Comparison of ENCODE assay signal across 13 mouse cellular contexts in the genomic region with DNA sequence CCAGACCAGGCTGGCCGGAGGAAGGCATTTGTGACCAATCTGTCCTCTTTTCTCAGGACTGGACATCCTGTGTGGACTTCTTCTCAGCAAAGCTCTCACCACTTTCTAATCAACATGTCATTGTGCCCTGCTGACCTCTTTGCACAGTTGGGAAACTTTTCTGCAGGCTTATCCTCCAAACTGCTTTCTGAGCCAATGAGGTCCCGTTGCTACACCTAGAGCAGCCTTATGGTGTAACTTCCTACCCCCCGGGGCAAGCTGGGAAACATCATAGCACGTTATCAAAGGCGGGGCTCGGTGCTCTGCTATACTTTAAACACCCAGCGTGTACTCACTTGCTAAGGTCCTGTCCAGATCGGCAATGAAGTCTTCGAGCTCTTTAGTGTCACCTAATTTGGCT. TPM values are rescaled to one million over a fixed set of nuclear protein-coding genes. Genes with fewer than 3 reads are reported as not detected.
DNase-seq lines count a peak whose midpoint lies in the region; ATAC-seq and TF ChIP-seq lines count a peak whose summit lies in the region.
"Had no signal": no experiment of that assay in that cellular context is flagged by ENCODE, and none has a peak within 500 bp of the region (broad histone marks: within the 10 kb centered on the region; RNA-seq: fewer than 3 reads in every experiment).

No protein-coding gene starts in this region.

- peaks cover 10% of the 10 kb centered on the region for H3K36me3 ChIP-seq in forebrain, embryonic 13.5 days (ENCODE audit: poor library complexity, severe bottlenecking)
- H3K36me3 ChIP-seq in forebrain, embryonic 11.5 days (ENCODE audit: control insufficient read depth, insufficient read depth, low read length), result no peaks in the 10 kb centered on the region; the same call in 1 of the 2 replicates
- no peaks in the 10 kb centered on the region for H3K36me3 ChIP-seq in lung, embryonic 14.5 days (ENCODE audit: insufficient read depth)
- H3K36me3 ChIP-seq in embryonic facial prominence, embryonic 10.5 days (replicated peaks), result no peaks in the 10 kb centered on the region; the same call in 1 of the 2 replicates
- H3K36me3 ChIP-seq in liver, embryonic 15.5 days (replicated peaks), result peaks cover 72% of the 10 kb centered on the region
- no peaks in the 10 kb centered on the region for H3K36me3 ChIP-seq in forebrain, embryonic 16.5 days (ENCODE audit: control insufficient read depth, insufficient read depth)
- H3K36me3 ChIP-seq: forebrain, embryonic 15.5 days; kidney, embryonic 15.5 days; lung, embryonic 15.5 days had no signal

- H3K4me2 ChIP-seq in forebrain, embryonic 13.5 days, result no peak overlapping the region
- no peak overlapping the region for H3K4me2 ChIP-seq in forebrain, embryonic 11.5 days (ENCODE audit: low read depth, low read length, severe bottlenecking)
- peak overlapping the region; percentile 13; the same call in 1 of the 2 replicates for H3K4me2 ChIP-seq in lung, embryonic 14.5 days
- H3K4me2 ChIP-seq in liver, embryonic 15.5 days, result peak overlapping the region; percentile 29
- H3K4me2 ChIP-seq in forebrain, embryonic 16.5 days (ENCODE audit: low read length), result no peak overlapping the region
- H3K4me2 ChIP-seq: kidney, embryonic 15.5 days; lung, embryonic 15.5 days had no signal

- no peak overlapping the region for H3K4me3 ChIP-seq in forebrain, embryonic 13.5 days
- H3K4me3 ChIP-seq in forebrain, embryonic 11.5 days (ENCODE audit: low read depth, low read length), result no peak overlapping the region
- no peak overlapping the region for H3K4me3 ChIP-seq in lung, embryonic 14.5 days (ENCODE audit: low read depth, low read length)
- no peak overlapping the region for H3K4me3 ChIP-seq in embryonic facial prominence, embryonic 10.5 days
- H3K4me3 ChIP-seq in liver, embryonic 15.5 days (replicated peaks), result no peak overlapping the region
- no peak overlapping the region for H3K4me3 ChIP-seq in forebrain, embryonic 16.5 days (replicated peaks; ENCODE audit: low read length)
- H3K4me3 ChIP-seq: forebrain, embryonic 15.5 days; kidney, embryonic 15.5 days; lung, embryonic 15.5 days had no signal

- no peak for TF ChIP-seq CTCF in lung, embryonic 14.5 days (IDR thresholded peaks at IDR 0.05; ENCODE audit: low read depth)

- no peaks in the 10 kb centered on the region for H3K9me3 ChIP-seq in forebrain, embryonic 13.5 days (replicated peaks)
- no peaks in the 10 kb centered on the region for H3K9me3 ChIP-seq in forebrain, embryonic 11.5 days (ENCODE audit: control insufficient read depth, low read length)
- H3K9me3 ChIP-seq in lung, embryonic 14.5 days (ENCODE audit: low read depth, low read length), result no peaks in the 10 kb centered on the region
- no peaks in the 10 kb centered on the region for H3K9me3 ChIP-seq in embryonic facial prominence, embryonic 10.5 days
- no peaks in the 10 kb centered on the region for H3K9me3 ChIP-seq in liver, embryonic 15.5 days (replicated peaks)
- H3K9me3 ChIP-seq in forebrain, embryonic 16.5 days (ENCODE audit: control insufficient read depth, low read length), result no peaks in the 10 kb centered on the region
- H3K9me3 ChIP-seq: forebrain, embryonic 15.5 days; kidney, embryonic 15.5 days; lung, embryonic 15.5 days had no signal

- H3K4me1 ChIP-seq in forebrain, embryonic 13.5 days, result peaks cover 52% of the 10 kb centered on the region
- peaks cover 24% of the 10 kb centered on the region for H3K4me1 ChIP-seq in forebrain, embryonic 11.5 days (replicated peaks; ENCODE audit: control insufficient read depth, insufficient read depth, low read length)
- peaks cover 5% of the 10 kb centered on the region; the same call in 1 of the 2 replicates for H3K4me1 ChIP-seq in lung, embryonic 14.5 days (ENCODE audit: insufficient read depth)
- peaks cover 51% of the 10 kb centered on the region for H3K4me1 ChIP-seq in embryonic facial prominence, embryonic 10.5 days
- H3K4me1 ChIP-seq in liver, embryonic 15.5 days (replicated peaks), result peaks cover 54% of the 10 kb centered on the region
- peaks cover 36% of the 10 kb centered on the region for H3K4me1 ChIP-seq in forebrain, embryonic 16.5 days (replicated peaks; ENCODE audit: control insufficient read depth, insufficient read depth, low read length)

- 44% methylated on average over 9 of the region's 9 CpGs for WGBS in forebrain, embryonic 13.5 days
- 39% methylated on average over 9 of the region's 9 CpGs for WGBS in forebrain, embryonic 11.5 days
- whole genome bisulfite sequencing in lung, embryonic 14.5 days, result 22% methylated on average over 9 of the region's 9 CpGs
- 33% methylated on average over 9 of the region's 9 CpGs for WGBS in embryonic facial prominence, embryonic 10.5 days
- 26% methylated on average over 9 of the region's 9 CpGs for WGBS in liver, embryonic 15.5 days (ENCODE audit: insufficient replicate concordance)
- 40% methylated on average over 9 of the region's 9 CpGs for WGBS in forebrain, embryonic 16.5 days

- H3K27me3 ChIP-seq in forebrain, embryonic 13.5 days, result no peaks in the 10 kb centered on the region
- H3K27me3 ChIP-seq in forebrain, embryonic 11.5 days (ENCODE audit: control insufficient read depth, insufficient read depth, low read length), result no peaks in the 10 kb centered on the region
- H3K27me3 ChIP-seq in lung, embryonic 14.5 days (ENCODE audit: insufficient read depth, low read length), result no peaks in the 10 kb centered on the region
- H3K27me3 ChIP-seq in embryonic facial prominence, embryonic 10.5 days (replicated peaks; ENCODE audit: low read depth, poor library complexity, severe bottlenecking), result 0 out of 2 replicates have a peak, but pooled peaks cover 7% of the 10 kb centered on the region
- H3K27me3 ChIP-seq in liver, embryonic 15.5 days, result no peaks in the 10 kb centered on the region
- no peaks in the 10 kb centered on the region for H3K27me3 ChIP-seq in forebrain, embryonic 16.5 days (replicated peaks; ENCODE audit: control insufficient read depth, insufficient read depth, low read length)
- H3K27me3 ChIP-seq: forebrain, embryonic 15.5 days; kidney, embryonic 15.5 days; lung, embryonic 15.5 days had no signal

- no peak overlapping the region for H3K9ac ChIP-seq in forebrain, embryonic 13.5 days
- no peak overlapping the region for H3K9ac ChIP-seq in forebrain, embryonic 11.5 days (ENCODE audit: low read length)
- no peak overlapping the region for H3K9ac ChIP-seq in lung, embryonic 14.5 days
- no peak overlapping the region for H3K9ac ChIP-seq in liver, embryonic 15.5 days
- no peak overlapping the region for H3K9ac ChIP-seq in forebrain, embryonic 16.5 days (replicated peaks; ENCODE audit: low read depth, low read length)
- H3K9ac ChIP-seq: forebrain, embryonic 15.5 days; kidney, embryonic 15.5 days; lung, embryonic 15.5 days had no signal

- no peak for DNase-seq in forebrain, embryonic 11.5 days (ENCODE audit: low spot score)
- peak; percentile 42 for DNase-seq in lung, embryonic 14.5 days
- no peak for DNase-seq in lung, postnatal 14 days
- DNase-seq in embryonic facial prominence, embryonic 10.5 days (ENCODE audit: low spot score), result peak; percentile 27
- DNase-seq in right cerebral cortex, postnatal 36 days (ENCODE audit: low spot score in 2 of 2), result no peak

- 0 out of 2 replicates have a peak overlapping the region, but pooled peaks have one; percentile 19 for H3K27ac ChIP-seq in forebrain, embryonic 13.5 days
- no peak overlapping the region for H3K27ac ChIP-seq in forebrain, embryonic 11.5 days (ENCODE audit: low read depth, low read length)
- no peak overlapping the region for H3K27ac ChIP-seq in lung, embryonic 14.5 days (ENCODE audit: low read depth)
- 0 out of 2 replicates have a peak overlapping the region, but pooled peaks have one; percentile 49 for H3K27ac ChIP-seq in embryonic facial prominence, embryonic 10.5 days (replicated peaks)
- peak overlapping the region; percentile 66 for H3K27ac ChIP-seq in liver, embryonic 15.5 days (replicated peaks)
- no peak overlapping the region for H3K27ac ChIP-seq in forebrain, embryonic 16.5 days (ENCODE audit: low read length)
- H3K27ac ChIP-seq: kidney, embryonic 15.5 days; lung, embryonic 15.5 days had no signal

- no peak for ATAC-seq in forebrain, embryonic 13.5 days
- no peak; the same call in 1 of the 2 replicates for ATAC-seq in forebrain, embryonic 11.5 days (replicated peaks; ENCODE audit: low FRiP score)
- no peak for ATAC-seq in lung, embryonic 14.5 days (ENCODE audit: insufficient read depth)
- ATAC-seq in liver, embryonic 15.5 days (ENCODE audit: insufficient read depth), result no peak
- ATAC-seq in forebrain, embryonic 16.5 days, result no peak

RNA-seq across cellular contexts. Expression of a gene that starts 11.5 kb away (rescaled TPM):
- polyA plus RNA-seq in forebrain, embryonic 13.5 days (2015; fragmentation: Nextera tagmentation; extraction: Ambion mirVana), result 78.3 and 106 TPM in 2 replicates
- polyA plus RNA-seq in forebrain, embryonic 11.5 days (2014; fragmentation: Nextera tagmentation; extraction: Ambion mirVana), result 72.4 and 75.8 TPM in 2 replicates
- polyA plus RNA-seq in lung, embryonic 14.5 days (2014; fragmentation: Nextera tagmentation; extraction: Ambion mirVana), result 137 and 142 TPM in 2 replicates
- 30.3 and 48.2 TPM in 2 replicates for polyA plus RNA-seq in embryonic facial prominence, embryonic 10.5 days (2016; fragmentation: Nextera tagmentation; extraction: Ambion mirVana)
- polyA plus RNA-seq in liver, embryonic 15.5 days (2015; fragmentation: Nextera tagmentation; extraction: Ambion mirVana), result 291 and 294 TPM in 2 replicates
- polyA plus RNA-seq in forebrain, embryonic 16.5 days (2015; fragmentation: Nextera tagmentation; extraction: Ambion mirVana), result 58.0 and 62.8 TPM in 2 replicates

RNA-seq across cellular contexts. Expression of a gene that starts 42.7 kb away (rescaled TPM):
- polyA plus RNA-seq in forebrain, embryonic 13.5 days (2015; fragmentation: Nextera tagmentation; extraction: Ambion mirVana), result not detected in 2 replicates
- not detected in 2 replicates for polyA plus RNA-seq in forebrain, embryonic 11.5 days (2014; fragmentation: Nextera tagmentation; extraction: Ambion mirVana)
- polyA plus RNA-seq in lung, embryonic 14.5 days (2014; fragmentation: Nextera tagmentation; extraction: Ambion mirVana), result not detected in 2 replicates
- polyA plus RNA-seq in embryonic facial prominence, embryonic 10.5 days (2016; fragmentation: Nextera tagmentation; extraction: Ambion mirVana), result not detected in 2 replicates
- not detected in 2 replicates for polyA plus RNA-seq in liver, embryonic 15.5 days (2015; fragmentation: Nextera tagmentation; extraction: Ambion mirVana)
- not detected in 2 replicates for polyA plus RNA-seq in forebrain, embryonic 16.5 days (2015; fragmentation: Nextera tagmentation; extraction: Ambion mirVana)
- polyA plus RNA-seq: C2C12; forebrain, embryonic 15.5 days; hindbrain, embryonic 11.5 days; lung, embryonic 15.5 days had no signal

Comparison
In these comparisons a context has a peak if more than half of its experiments do, and no peak if none do; other contexts are left out.
1. H3K27ac ChIP-seq: peak in forebrain, embryonic 13.5 days (single experiment), embryonic facial prominence, embryonic 10.5 days (single experiment) and liver, embryonic 15.5 days (single experiment); none in forebrain, embryonic 11.5 days (single experiment), lung, embryonic 14.5 days (single experiment) and forebrain, embryonic 16.5 days (single experiment).
2. DNase-seq: peak in lung, embryonic 14.5 days (single experiment) and embryonic facial prominence, embryonic 10.5 days (single experiment); none in forebrain, embryonic 11.5 days (single experiment), lung, postnatal 14 days (single experiment) and right cerebral cortex, postnatal 36 days (0 of 2).
3. H3K4me2 ChIP-seq: peak in lung, embryonic 14.5 days (single experiment) and liver, embryonic 15.5 days (single experiment); none in forebrain, embryonic 13.5 days (single experiment), forebrain, embryonic 11.5 days (single experiment) and forebrain, embryonic 16.5 days (single experiment).